Comparison of ENCODE assay signal across 17 mouse cellular contexts in the genomic region with DNA sequence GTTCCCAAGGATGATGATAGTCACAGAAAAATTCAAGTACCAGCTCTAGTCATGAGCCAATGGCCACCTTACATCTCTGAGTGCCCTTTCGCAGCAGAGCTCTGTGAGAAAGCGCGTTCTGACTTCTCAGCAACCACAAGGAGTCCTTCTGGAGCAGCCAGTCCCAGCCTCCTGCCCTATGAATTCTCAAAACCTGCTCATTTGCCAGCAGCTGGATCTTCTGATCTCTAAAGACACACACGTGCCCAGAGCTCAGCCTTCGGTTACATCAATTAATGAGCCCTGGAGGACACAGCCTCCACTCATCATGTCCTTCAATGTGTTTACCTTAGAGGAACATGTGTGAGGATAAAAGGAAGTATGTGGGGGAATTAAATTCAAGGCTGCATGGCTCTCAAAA.
"Had no signal": no experiment of that assay in that cellular context is flagged by ENCODE, and none has a peak within 500 bp of the region (broad histone marks: within the 10 kb centered on the region; RNA-seq: fewer than 3 reads in every experiment).

No protein-coding gene starts in this region.

- H3K9ac ChIP-seq: kidney, embryonic 15.5 days; liver, embryonic 13.5 days; neural tube, embryonic 12.5 days; neural tube, embryonic 15.5 days had no signal

- H3K27ac ChIP-seq: kidney, embryonic 15.5 days; layer of hippocampus, adult 2 months; liver, embryonic 13.5 days; neural tube, embryonic 12.5 days; neural tube, embryonic 15.5 days; stomach, postnatal 0 days had no signal

- H3K36me3 ChIP-seq: kidney, embryonic 15.5 days; liver, embryonic 13.5 days; neural tube, embryonic 12.5 days; neural tube, embryonic 15.5 days had no signal

- H3K4me1 ChIP-seq: neural tube, embryonic 12.5 days had no signal

- H3K9me3 ChIP-seq: kidney, embryonic 15.5 days; liver, embryonic 13.5 days; neural tube, embryonic 12.5 days; neural tube, embryonic 15.5 days had no signal

- DNase-seq: kidney, adult 2 months; kidney, postnatal 25 days; layer of hippocampus, adult 9-11 months; liver, embryonic 13.5 days; lung, adult 2 months; lung, postnatal 14 days; lung, postnatal 4 days; right cerebral cortex, postnatal 14 days; right cerebral cortex, postnatal 4 days; thymus, adult 2 months; thymus, postnatal 25 days had no signal

- H3K4me2 ChIP-seq: kidney, embryonic 15.5 days; liver, embryonic 13.5 days; neural tube, embryonic 12.5 days; neural tube, embryonic 15.5 days had no signal

- H3K27me3 ChIP-seq: kidney, embryonic 15.5 days; liver, embryonic 13.5 days; neural tube, embryonic 12.5 days; neural tube, embryonic 15.5 days had no signal

- ATAC-seq: intestine, embryonic 16.5 days had no signal

- H3K4me3 ChIP-seq: kidney, embryonic 15.5 days; layer of hippocampus, adult 2 months; liver, embryonic 13.5 days; neural tube, embryonic 12.5 days; neural tube, embryonic 15.5 days had no signal
